Mouse (Mus musculus) cerebellum, adult 8-10 months (tissue): ENCODE results near the gene Ryr2.

Experiments used
- DNase-seq: peaks from one replicate; pipeline ENCODE4 v3.0.0; 2022

Ryr2 gene

GRCm38 (mm10) chr13:11532014-11532890, 574.5 kb downstream of the Ryr2 start:
- DNase-seq = no peak

GRCm38 (mm10) chr13:11523612-11524011, 583.1 kb downstream of the Ryr2 start:
- no peak for DNase-seq

GRCm38 (mm10) chr13:11520765-11521164, 586.0 kb downstream of the Ryr2 start:
- no peak for DNase-seq

GRCm38 (mm10) chr13:11511540-11512177, 595.1 kb downstream of the Ryr2 start:
- no peak for DNase-seq
